Mouse (Mus musculus) spleen, postnatal 14 days (tissue): ENCODE data around the gene Vstm2a.

Experiments used
- DNase-seq, 2 experiments: peaks; one replicate each; pipeline ENCODE4 v3.0.0; 2021 to 2022; ENCODE audit warnings: low spot score in 2 of 2

Gene Vstm2a

DNA sequence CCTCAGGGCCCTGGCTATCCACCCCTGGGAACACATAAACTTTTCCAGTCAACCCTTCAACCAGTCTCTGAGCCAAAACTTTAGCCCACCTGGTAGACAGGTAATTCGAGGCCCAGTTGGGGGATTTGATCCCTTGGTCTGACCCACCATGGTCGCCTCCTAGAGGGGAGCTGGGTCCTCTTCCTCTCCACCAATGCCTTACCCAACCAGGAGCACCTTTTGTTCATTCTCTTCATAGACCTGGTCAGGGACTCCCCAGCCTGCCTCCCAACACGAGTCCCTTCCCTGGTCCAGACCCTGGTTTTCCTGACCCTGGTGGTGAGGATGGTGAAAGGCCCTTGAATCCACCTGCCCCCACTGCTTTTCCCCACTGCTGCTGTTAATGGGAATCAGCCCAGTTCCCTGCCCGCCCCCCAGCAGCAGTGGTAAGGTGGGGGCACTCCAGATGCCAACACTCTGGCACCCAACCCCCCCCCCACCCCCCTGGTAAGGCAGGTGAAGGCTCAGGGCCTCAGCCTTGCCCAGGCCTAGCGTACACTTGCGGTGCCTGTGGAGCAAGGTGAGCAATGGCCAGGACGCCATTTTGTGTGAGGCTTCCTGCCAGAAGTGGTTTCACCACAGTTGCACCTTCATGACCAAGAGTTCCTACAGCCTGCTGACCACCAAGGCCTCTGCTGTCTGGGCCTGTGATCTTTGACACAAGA is 182.2 kb downstream of the Vstm2a start:
- DNase-seq: no peak
